Comparison of ENCODE assay signal across 8 mouse cellular contexts in genomic region chr6:128425046-128425445, GRCm38 (mm10). TPM values are rescaled to one million over a fixed set of nuclear protein-coding genes. Genes with fewer than 3 reads are reported as not detected.
DNase-seq lines count a peak whose midpoint lies in the region; ATAC-seq and TF ChIP-seq lines count a peak whose summit lies in the region.

No protein-coding gene starts in this region.

- H3K4me2 ChIP-seq in liver, embryonic 11.5 days: peak overlapping the region; percentile 78

- ATAC-seq in liver, embryonic 11.5 days (replicated peaks; ENCODE audit: low FRiP score): no peak
- ATAC-seq in erythroid progenitor cell, adult 5-6 weeks (replicated peaks; ENCODE audit: low FRiP score, poor library complexity, severe bottlenecking): no peak
- ATAC-seq in cerebellum, adult (ENCODE audit: insufficient number of reproducible peaks, low FRiP score, low TSS enrichment): no peak; the same call in 1 of the 2 replicates

- H3K9ac ChIP-seq in liver, embryonic 11.5 days (ENCODE audit: low read depth, low read length): peak overlapping the region; percentile 84

- WGBS in liver, embryonic 11.5 days: 19% methylated on average over 9 of the region's 9 CpGs

- H3K4me1 ChIP-seq in liver, embryonic 11.5 days (replicated peaks; ENCODE audit: control insufficient read depth, insufficient read depth, low read length): peaks cover 7% of the 10 kb centered on the region

- no peaks in the 10 kb centered on the region for H3K9me3 ChIP-seq in liver, embryonic 11.5 days (ENCODE audit: control insufficient read depth, low read length)

- intact Hi-C loops in gastrocnemius, adult 2 months (cut with DNase I): no loop called here
- intact Hi-C loops in gastrocnemius, postnatal 14 days (cut with DNase I; ENCODE audit: low total_unique reads): no loop called here

- H3K27me3 ChIP-seq in liver, embryonic 11.5 days (replicated peaks; ENCODE audit: control insufficient read depth, insufficient read depth, low read length): no peaks in the 10 kb centered on the region

- DNase-seq in gastrocnemius, adult 2 months: no peak
- DNase-seq in gastrocnemius, postnatal 14 days: no peak
- peak; percentile 28 for DNase-seq in thymus, postnatal 14 days
- no peak for DNase-seq in thymus, postnatal 25 days
- DNase-seq in liver, embryonic 11.5 days (ENCODE audit: low spot score): no peak
- no peak for DNase-seq in layer of hippocampus, adult 9-11 months

- no peak for TF ChIP-seq CTCF in gastrocnemius, adult 2 months (IDR thresholded peaks at IDR 0.05)

- H3K27ac ChIP-seq in gastrocnemius, adult 2 months: peak overlapping the region; percentile 100
- H3K27ac ChIP-seq in liver, embryonic 11.5 days (ENCODE audit: low read depth, low read length): peak overlapping the region; percentile 93

- H3K4me3 ChIP-seq in gastrocnemius, adult 2 months: peak overlapping the region; percentile 71
- peak overlapping the region; percentile 67 for H3K4me3 ChIP-seq in liver, embryonic 11.5 days (ENCODE audit: low read depth, low read length)

- H3K36me3 ChIP-seq in liver, embryonic 11.5 days (ENCODE audit: control insufficient read depth, insufficient read depth, low read length): peaks cover 11% of the 10 kb centered on the region; the same call in 1 of the 2 replicates

RNA-seq across cellular contexts. Expression of gene Itfg2, which starts 0.3 kb away (rescaled TPM):
- total RNA-seq in gastrocnemius, adult 2 months (2021): 10 to 100 TPM; 15.3 to 16.3 TPM
- 10 to 100 TPM; 18.1 to 19.9 TPM for total RNA-seq in gastrocnemius, postnatal 14 days (2021)
- 30.1 and 32.8 TPM in 2 replicates for polyA plus RNA-seq in liver, embryonic 11.5 days (2014; fragmentation: Nextera tagmentation; extraction: Ambion mirVana)
- 3.6 and 37.3 TPM in 2 replicates for total RNA-seq in erythroid progenitor cell, adult 5-6 weeks (2015; ENCODE audit: low replicate concordance)
- total RNA-seq in erythroid progenitor cell, adult 5-6 weeks (2017; ENCODE audit: low replicate concordance): 5.9 and 19.5 TPM in 2 replicates

RNA-seq across cellular contexts. Expression of gene Fkbp4, which starts 13.4 kb away (rescaled TPM):
- total RNA-seq in gastrocnemius, adult 2 months (2021): 100 to 1,000 TPM; 105 to 165 TPM
- total RNA-seq in gastrocnemius, postnatal 14 days (2021): 10 to 100 TPM; 80.7 to 92.8 TPM
- 541 and 572 TPM in 2 replicates for polyA plus RNA-seq in liver, embryonic 11.5 days (2014; fragmentation: Nextera tagmentation; extraction: Ambion mirVana)
- total RNA-seq in erythroid progenitor cell, adult 5-6 weeks (2015; ENCODE audit: low replicate concordance): 18.0 and 23.5 TPM in 2 replicates
- 40.8 and 44.4 TPM in 2 replicates for total RNA-seq in erythroid progenitor cell, adult 5-6 weeks (2017; ENCODE audit: low replicate concordance)

RNA-seq across cellular contexts. Expression of gene Nrip2, which starts 25.9 kb away (rescaled TPM):
- 1 to 10 TPM; 1.5 to 1.7 TPM for total RNA-seq in gastrocnemius, adult 2 months (2021)
- total RNA-seq in gastrocnemius, postnatal 14 days (2021): 1 to 10 TPM; 3.0 to 3.4 TPM
- 2.9 and 3.5 TPM in 2 replicates for polyA plus RNA-seq in liver, embryonic 11.5 days (2014; fragmentation: Nextera tagmentation; extraction: Ambion mirVana)
- total RNA-seq in erythroid progenitor cell, adult 5-6 weeks (2015; ENCODE audit: low replicate concordance): not detected in 2 replicates
- total RNA-seq in erythroid progenitor cell, adult 5-6 weeks (2017; ENCODE audit: low replicate concordance): not detected in 2 replicates

RNA-seq across cellular contexts. Expression of gene Gm44596, which starts 49.7 kb away (rescaled TPM):
- total RNA-seq in gastrocnemius, adult 2 months (2021): not detected
- total RNA-seq in gastrocnemius, postnatal 14 days (2021): not detected
- not detected in 2 replicates for polyA plus RNA-seq in liver, embryonic 11.5 days (2014; fragmentation: Nextera tagmentation; extraction: Ambion mirVana)
- not detected in 2 replicates for total RNA-seq in erythroid progenitor cell, adult 5-6 weeks (2015; ENCODE audit: low replicate concordance)
- total RNA-seq in erythroid progenitor cell, adult 5-6 weeks (2017; ENCODE audit: low replicate concordance): not detected in 2 replicates

RNA-seq across cellular contexts. Expression of gene Tex52, which starts 49.8 kb away (rescaled TPM):
- total RNA-seq in gastrocnemius, adult 2 months (2021): not detected
- total RNA-seq in gastrocnemius, postnatal 14 days (2021): not detected
- polyA plus RNA-seq in liver, embryonic 11.5 days (2014; fragmentation: Nextera tagmentation; extraction: Ambion mirVana): 0.14 TPM in 1 of 2 replicates, not detected in the other
- not detected in 2 replicates for total RNA-seq in erythroid progenitor cell, adult 5-6 weeks (2015; ENCODE audit: low replicate concordance)
- 1.9 and 6.4 TPM in 2 replicates for total RNA-seq in erythroid progenitor cell, adult 5-6 weeks (2017; ENCODE audit: low replicate concordance)
